Mouse (Mus musculus): ENCODE data around the gene Kcnb1.

GRCm38 (mm10) chr2:167136909-167137308, 53.0 kb downstream of the Kcnb1 start:
- TF ChIP-seq POLR2A (IDR thresholded peaks at IDR 0.05; ENCODE audit: borderline replicate concordance, low read depth, low read length) (no peak), CTCF (IDR thresholded peaks at IDR 0.05; ENCODE audit: low read depth, low read length) (no peak)
